Mouse (Mus musculus): ENCODE measurements around the gene Alx1. TPM values are rescaled to one million over a fixed set of nuclear protein-coding genes. Genes with fewer than 3 reads are reported as not detected.

The Alx1 gene
- polyA plus RNA-seq, 1 experiment from 2014 or later, result not detected

- no peak for DNase-seq (ENCODE audit: low read depth, low spot score)
- CTCF ChIA-PET, result no interaction called here
- ATAC-seq, result no peak
- in situ Hi-C loops (cut with MboI; ENCODE audit: low pct_unique_long_range_greater_than_20kb), result no loop called here
- TF ChIP-seq CTCF (IDR thresholded peaks at IDR 0.05), result no peak
- H3K27me3 ChIP-seq, result peaks cover 59% of the 10 kb centered on the region
- POLR2A ChIA-PET, result no interaction called here
Observed at GRCm38 (mm10) chr10:103026636-103027225, 3.3 kb downstream of the Alx1 start.

- in situ Hi-C loops (cut with MboI; ENCODE audit: low pct_unique_long_range_greater_than_20kb), result no loop called here
- POLR2A ChIA-PET, result no interaction called here
Observed at GRCm38 (mm10) chr10:103002556-103002955, 27.5 kb downstream of the Alx1 start.

DNA sequence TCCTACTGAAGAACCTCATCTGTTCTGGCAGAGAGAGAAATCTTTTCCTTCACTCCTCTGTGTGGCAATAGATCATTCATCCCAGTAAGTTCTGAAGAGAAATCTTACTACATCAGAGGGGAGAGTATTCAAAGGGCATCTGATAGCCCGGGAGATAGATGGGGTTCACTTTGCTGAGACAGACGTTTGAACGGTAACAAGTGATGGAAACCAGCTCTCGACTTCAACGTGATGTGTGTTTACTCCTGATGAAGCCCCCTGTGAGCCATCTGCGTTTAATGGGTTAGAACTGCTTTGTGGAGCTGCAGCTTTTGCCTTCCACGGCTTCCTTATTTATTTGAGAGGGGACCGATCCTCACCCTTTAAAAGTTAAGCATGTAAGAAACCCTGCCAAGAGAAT lies 29.1 kb downstream of the Alx1 start:
- POLR2A ChIA-PET, result no interaction called here
- DNase-seq (ENCODE audit: low read depth, low spot score) (no peak), ATAC-seq (no peak)
- in situ Hi-C loops (cut with MboI; ENCODE audit: low pct_unique_long_range_greater_than_20kb), result no loop called here
- CTCF ChIA-PET, result interaction anchor here (1.2 kb wide), 1 partner anchor 20 kb away, joined by 3 read pairs; no protein-coding TSS in a partner anchor
- H3K27me3 ChIP-seq, result peaks cover 15% of the 10 kb centered on the region
- no peak for TF ChIP-seq CTCF (IDR thresholded peaks at IDR 0.05)

More at GRCm38 (mm10) chr10:103002556-103002955, 27.5 kb downstream of the Alx1 start:
- TF ChIP-seq CTCF (IDR thresholded peaks at IDR 0.05), result no peak
- H3K27me3 ChIP-seq, result peaks cover 20% of the 10 kb centered on the region
- CTCF ChIA-PET, result no interaction called here
- ATAC-seq (no peak), DNase-seq (ENCODE audit: low read depth, low spot score) (no peak)

- DNase-seq (ENCODE audit: low read depth, low spot score) (no peak), ATAC-seq (no peak)
- POLR2A ChIA-PET, result no interaction called here
- CTCF ChIA-PET, result interaction anchor here (0.8 to 1.6 kb wide), 4 partner anchors 9 to 21 kb away, joined by 3 to 4 read pairs (median 3); no protein-coding TSS in a partner anchor
- TF ChIP-seq CTCF (IDR thresholded peaks at IDR 0.05), result peak; percentile 12
- peaks cover 15% of the 10 kb centered on the region for H3K27me3 ChIP-seq
- in situ Hi-C loops (cut with MboI; ENCODE audit: low pct_unique_long_range_greater_than_20kb), result no loop called here
Observed at GRCm38 (mm10) chr10:102999584-102999983, 30.4 kb downstream of the Alx1 start.

- in situ Hi-C loops (cut with MboI; ENCODE audit: low pct_unique_long_range_greater_than_20kb), result no loop called here
- no peak for TF ChIP-seq CTCF (IDR thresholded peaks at IDR 0.05)
- peaks cover 42% of the 10 kb centered on the region for H3K27me3 ChIP-seq
- CTCF ChIA-PET, result no interaction called here
- POLR2A ChIA-PET, result no interaction called here
- ATAC-seq (no peak), DNase-seq (ENCODE audit: low read depth, low spot score) (no peak)
Observed at GRCm38 (mm10) chr10:102975106-102975505, 54.9 kb downstream of the Alx1 start.

DNA sequence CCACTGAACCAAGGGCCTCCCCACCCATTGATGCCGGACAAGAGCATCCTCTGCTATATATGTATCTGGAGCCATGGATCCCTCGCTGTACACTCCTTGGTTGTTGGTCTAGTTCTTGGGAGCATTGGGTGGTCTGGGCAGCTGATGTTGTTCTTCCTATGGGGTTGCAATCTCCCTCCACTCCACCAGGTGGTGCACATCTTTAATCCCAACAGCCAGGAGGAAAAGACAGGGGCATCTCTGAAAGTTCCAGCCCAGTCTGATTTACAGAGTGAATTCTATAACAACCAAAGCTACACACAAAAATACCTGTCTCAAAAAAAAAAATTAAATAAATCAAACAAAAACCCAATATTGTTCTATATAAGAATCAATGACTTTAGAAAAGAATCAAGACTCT lies 70.4 kb downstream of the Alx1 start:
- TF ChIP-seq CTCF (IDR thresholded peaks at IDR 0.05), result peak; percentile 46
- in situ Hi-C loops (cut with MboI; ENCODE audit: low pct_unique_long_range_greater_than_20kb), result no loop called here
- DNase-seq (ENCODE audit: low read depth, low spot score), result no peak
- ChIA-PET CTCF (no interaction called here), POLR2A (no interaction called here)
- no peaks in the 10 kb centered on the region for H3K27me3 ChIP-seq
- ATAC-seq, result no peak

Other genes starting within 250 kb of the Alx1 start
- gene Lrriq1, start 206.1 kb upstream of the Alx1 start, polyA plus RNA-seq (2021), result 1.8 TPM

Data from Patski (cell line).